Mouse (Mus musculus) erythroid progenitor cell, adult 5-6 weeks (primary cell): ENCODE measurements around the gene Mef2c. TPM values are rescaled to one million over a fixed set of nuclear protein-coding genes. Genes with fewer than 3 reads are reported as not detected.

Source experiments
- ATAC-seq: replicated peaks from 2 replicates; pipeline ENCODE4 v1.8.0; 2016; ENCODE audit warnings: moderate number of reproducible peaks, mild to moderate bottlenecking, moderate TSS enrichment, inconsistent platforms; ENCODE audit not compliant: poor library complexity, low FRiP score, severe bottlenecking
- total RNA-seq, 2 experiments: library from RNA; stranded (forward) in 1 of 2; stranded (reverse) in 1 of 2; fragments of 150-400 nt in 1 of 2; fragments of 186-747, 209-891 nt in 1 of 2; gene quantifications; 2 replicates each; pipeline versions ENCODE4 v1.2.3 to v1.2.4; 2015 to 2017; ENCODE audit warnings: low replicate concordance in 2 of 2

Mef2c gene
- total RNA-seq, 2 experiments from 2014 or later, result 9.8 to 14.7 TPM

GRCm38 (mm10) chr13:83603373-83604265 lies 99.8 kb downstream of the Mef2c start:
- ATAC-seq, result no peak

GRCm38 (mm10) chr13:83604320-83604719 lies 100.5 kb downstream of the Mef2c start:
- no peak for ATAC-seq

GRCm38 (mm10) chr13:83604785-83605184 lies 101.0 kb downstream of the Mef2c start:
- ATAC-seq, result no peak

DNA sequence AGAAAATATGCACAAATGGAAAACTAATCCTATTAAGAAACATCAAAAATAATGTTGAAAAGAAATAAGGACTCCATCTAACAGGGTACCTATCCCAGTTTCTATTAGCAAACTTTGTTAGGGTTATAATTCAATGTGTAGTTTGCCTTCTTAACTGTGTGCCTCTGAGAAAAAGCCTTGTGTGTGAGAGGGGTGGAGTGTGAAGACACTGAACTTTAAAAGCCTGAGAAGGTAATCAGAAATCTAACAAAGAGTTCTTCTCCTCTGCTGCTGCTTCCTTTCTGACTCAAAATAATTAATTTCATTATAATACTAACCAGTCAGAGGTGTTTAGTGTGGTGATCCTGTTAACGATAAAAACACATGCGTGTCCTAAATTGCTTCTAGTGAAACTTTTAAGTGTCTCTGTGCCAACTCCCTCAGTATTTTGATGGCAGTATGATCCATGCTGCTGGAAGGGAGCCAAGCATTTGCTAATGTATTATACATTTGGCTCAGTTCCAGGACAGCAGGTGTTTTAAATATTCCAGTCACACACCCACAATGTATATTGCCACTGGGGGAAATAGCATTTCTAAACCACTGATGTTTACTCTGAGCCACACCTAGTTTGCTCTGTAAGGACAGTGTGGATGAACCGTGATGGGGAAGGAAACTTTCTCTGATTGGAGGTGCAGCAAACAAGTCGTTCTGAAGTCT lies 104.2 kb downstream of the Mef2c start:
- ATAC-seq, result no peak

GRCm38 (mm10) chr13:83608851-83609516 lies 105.2 kb downstream of the Mef2c start:
- no peak for ATAC-seq

- ATAC-seq, result no peak
Measured at GRCm38 (mm10) chr13:83609517-83609878, 105.7 kb downstream of the Mef2c start.

DNA sequence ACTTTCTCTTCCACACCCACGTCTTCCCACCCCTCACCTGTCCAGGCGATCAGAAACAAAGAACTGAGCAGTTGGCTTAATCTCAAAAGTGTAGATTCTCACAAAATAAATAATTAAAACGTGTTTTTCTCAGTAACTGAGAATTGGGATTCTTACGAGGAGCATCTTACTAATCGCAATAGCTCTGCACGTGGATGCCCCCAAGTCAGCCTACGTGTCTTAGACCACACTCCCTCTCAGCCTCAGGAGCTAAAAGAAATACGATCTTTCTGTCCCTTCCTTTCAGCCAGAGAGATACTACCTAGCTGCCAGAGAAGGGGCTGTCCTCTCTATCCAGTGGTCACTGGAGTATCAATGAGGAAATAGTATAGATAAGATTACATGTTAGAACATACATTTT lies 106.3 kb downstream of the Mef2c start:
- ATAC-seq, result no peak

DNA sequence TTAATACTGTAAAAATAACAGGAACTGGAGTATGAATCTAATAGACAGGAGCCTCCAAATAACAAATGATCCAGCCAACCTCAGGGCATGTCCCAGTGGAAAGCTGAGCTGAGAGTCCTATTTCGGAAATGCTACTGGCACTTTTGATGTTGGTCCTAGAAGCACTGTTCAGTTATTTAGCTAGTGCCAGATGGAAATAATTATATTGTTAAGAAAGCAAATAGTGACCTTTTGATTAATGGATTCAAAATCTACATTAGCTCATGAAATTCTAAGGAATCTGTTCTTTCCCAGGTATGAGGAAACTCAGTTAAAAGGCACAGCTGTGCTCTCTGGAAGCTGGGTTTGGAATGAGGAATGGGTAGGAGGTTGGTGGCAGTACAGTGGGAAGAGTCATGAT lies 108.4 kb downstream of the Mef2c start:
- no peak for ATAC-seq

GRCm38 (mm10) chr13:83615875-83616274 lies 112.0 kb downstream of the Mef2c start:
- ATAC-seq, result no peak

DNA sequence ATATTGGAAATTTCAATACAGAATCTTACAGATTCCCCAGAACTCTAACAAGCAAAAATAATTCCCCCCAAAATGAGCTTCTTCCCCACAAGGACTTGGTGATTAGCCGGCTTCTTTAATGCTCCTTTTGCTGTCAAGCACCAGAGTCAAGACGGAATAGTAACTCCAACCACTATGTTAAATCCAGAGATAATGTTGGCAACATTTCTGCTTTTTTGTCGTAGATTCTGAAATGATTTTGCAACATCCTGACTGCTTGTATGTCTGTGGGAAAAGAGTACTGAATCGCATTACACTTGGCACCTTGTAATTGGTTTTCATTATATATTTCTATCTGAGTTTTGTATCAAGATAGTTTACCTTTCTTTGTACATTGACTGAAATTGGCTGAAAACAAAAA lies 120.8 kb downstream of the Mef2c start:
- ATAC-seq, result no peak

DNA sequence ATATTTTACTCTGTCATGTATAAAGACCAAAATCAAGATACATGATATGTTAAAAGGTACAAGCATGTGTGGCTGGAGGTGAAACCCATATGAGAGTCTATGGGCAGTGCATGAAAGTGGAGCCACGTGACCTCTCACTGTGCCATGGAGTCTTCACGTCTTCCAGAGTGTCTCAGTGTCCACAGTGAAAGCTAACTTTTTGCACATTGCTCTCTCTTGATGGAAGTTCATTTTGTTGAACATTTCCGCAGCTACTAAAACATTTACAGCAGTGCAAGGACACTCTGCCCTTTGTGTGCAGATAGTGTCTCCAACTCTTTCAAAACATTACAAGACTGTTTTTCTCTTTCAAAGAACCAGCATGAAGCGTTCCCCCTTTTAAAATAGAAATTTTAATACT lies 123.6 kb downstream of the Mef2c start:
- ATAC-seq, result no peak

DNA sequence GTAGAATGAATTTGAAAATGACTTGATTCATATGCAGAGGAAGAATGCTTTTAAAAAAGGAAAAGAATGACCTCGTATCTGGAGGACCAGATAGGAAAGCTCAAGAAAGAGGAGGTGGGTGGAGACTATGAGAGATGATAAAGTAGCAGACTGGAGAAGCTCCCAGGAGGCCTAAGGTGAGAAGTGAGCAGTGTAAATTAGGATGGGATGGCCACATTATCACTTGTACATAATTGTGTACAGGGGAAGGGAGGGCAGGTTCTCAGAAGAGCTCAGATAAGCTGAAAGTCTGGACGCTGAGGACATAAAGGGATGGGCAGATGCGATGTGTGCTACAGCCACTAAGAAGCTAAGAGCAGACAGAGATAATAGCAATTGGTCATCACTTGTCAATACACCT lies 124.3 kb downstream of the Mef2c start:
- ATAC-seq, result no peak

- no peak for ATAC-seq
Measured at GRCm38 (mm10) chr13:83633155-83633554, 129.3 kb downstream of the Mef2c start.

GRCm38 (mm10) chr13:83635218-83635617 lies 131.4 kb downstream of the Mef2c start:
- ATAC-seq, result no peak

DNA sequence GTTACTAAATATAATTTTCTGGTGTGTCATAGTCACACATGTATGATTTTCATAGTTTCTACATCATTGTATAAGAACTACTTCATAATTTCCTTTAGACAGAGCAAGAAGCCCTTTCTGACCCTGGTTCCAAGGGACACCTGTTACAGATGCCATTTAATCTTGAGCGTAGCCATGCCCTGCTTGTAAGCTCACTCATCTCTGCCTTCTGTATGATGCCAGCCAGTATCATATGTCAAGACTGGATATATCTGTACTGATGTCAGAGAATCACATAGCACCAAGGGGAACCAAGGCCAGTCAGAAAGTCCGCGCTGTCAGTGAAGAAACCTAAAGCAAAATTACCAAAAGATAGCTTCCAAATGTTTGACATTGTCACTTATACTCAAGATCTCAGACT lies 133.8 kb downstream of the Mef2c start:
- ATAC-seq, result no peak

DNA sequence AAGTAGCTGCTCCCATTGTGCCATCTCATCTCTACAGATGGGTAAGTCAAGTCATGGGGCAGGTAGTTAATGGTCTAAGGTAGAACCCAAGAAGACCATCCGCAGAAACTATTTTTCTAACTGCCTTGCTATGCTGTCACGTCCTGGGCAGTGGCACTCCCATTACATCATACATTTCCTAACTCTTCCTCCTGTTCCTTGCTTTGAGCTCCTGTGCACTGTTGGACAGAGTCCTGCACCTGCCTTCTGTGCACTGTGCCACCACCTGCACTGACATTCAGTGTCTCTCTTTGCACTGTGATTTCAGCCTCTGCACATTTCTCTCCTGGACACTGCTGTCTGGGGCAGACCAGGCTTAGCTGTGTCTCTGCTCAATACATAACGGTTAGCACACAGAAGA lies 134.9 kb downstream of the Mef2c start:
- ATAC-seq, result no peak

GRCm38 (mm10) chr13:83649051-83649450 lies 145.2 kb downstream of the Mef2c start:
- no peak for ATAC-seq

GRCm38 (mm10) chr13:83649795-83650476 lies 146.1 kb downstream of the Mef2c start:
- ATAC-seq, result no peak

DNA sequence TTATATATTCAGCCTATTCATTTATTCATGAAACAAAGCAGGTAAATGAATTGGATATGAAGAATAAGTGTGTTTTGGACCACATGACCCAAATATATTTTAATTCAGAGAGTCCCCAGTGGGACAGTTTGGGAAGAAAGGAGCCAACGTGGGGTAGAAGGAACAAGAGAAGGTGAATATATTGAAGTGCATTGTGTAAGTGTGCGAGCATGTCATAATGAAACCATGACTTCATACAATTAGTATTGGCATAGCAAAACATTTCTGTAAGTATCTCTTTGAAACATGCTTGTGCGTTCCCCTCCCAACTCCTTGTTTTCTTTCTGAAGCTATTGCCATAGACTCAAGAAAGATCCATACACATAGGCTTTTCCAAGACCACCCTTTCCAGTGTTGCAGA lies 147.0 kb downstream of the Mef2c start:
- ATAC-seq, result no peak

DNA sequence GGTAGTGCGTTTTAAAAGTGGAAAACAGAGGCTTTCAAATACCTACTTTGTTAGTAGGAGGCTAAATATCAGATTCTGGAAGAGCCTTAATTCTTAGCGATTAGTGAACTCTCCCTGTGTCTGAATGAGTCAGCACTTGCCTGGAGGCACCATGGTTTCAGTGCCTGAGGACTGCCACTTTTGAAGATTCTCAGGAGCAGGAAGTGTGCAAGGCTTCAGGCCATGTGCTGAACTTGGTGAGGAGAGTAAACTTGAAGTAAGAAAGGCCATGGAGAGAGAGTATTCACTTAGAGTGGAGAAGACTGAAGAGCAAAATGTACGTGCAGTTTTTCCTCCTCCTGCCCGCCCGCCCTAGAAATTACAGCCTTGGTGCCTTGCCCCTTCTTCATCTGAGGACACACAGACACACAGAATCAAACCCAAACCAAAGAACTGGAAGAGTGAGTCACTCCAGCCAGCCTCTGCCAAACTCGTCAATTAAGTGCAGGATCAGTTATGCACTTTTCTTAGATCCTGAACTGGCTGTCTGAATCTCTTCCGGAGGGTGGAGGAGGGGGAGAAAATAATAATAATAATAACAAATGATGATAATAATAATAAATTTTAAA lies 148.2 kb downstream of the Mef2c start:
- no peak for ATAC-seq
